Mouse (Mus musculus): ENCODE results near the gene Usp21.

DNA sequence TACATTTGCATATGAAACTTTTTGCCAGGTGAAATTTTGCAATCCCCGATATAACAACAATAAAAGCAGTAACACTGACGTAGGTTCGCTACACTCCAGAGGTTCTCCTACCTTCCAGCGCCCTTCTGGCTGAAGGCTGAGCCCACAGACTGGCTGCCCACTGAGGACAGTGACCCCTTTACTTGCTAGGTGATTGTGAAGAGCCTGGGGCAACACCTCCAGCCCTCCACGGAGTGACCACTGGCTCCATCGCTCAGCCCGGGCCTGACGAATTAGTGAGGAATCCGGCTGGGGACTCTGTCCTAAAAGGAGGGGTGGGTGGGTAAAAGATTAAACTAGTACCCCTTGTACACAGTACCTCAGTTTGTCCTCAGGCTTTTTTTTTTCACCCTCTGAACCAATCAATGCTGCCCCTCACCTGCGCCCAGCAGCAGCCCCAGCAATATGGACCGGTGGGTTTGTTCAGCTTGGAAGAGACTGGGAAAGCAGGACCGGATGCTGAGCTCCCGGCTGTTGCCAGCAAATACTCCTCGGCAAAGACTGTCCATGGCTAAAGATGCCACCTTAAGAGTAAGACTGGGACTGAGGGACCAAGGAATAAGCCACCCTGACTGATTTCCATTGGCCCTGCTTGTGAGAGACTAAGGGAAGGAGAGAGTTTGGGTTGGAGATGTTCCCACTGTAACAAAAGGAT is 8.6 kb downstream of the Usp21 start:
- TF ChIP-seq CTCF (conservative IDR thresholded peaks at IDR 0.05; ENCODE audit: low read length) (no peak), POU5F1 (IDR thresholded peaks at IDR 0.05; ENCODE audit: borderline replicate concordance, low read length) (no peak)

All from E14TG2a.4 (cell line).